Mouse (Mus musculus) c-Kit-negative CD71-positive TER-119-positive erythroid progenitor cells, embryonic 14.5 days (primary cell): Measurements from ENCODE around the gene Rhof.

Experiments used
- DNase-seq: peaks from one replicate; pipeline ENCODE4 v3.0.0-alpha.2; 2013; ENCODE audit warnings: low read depth, low spot score

Gene Rhof

DNA sequence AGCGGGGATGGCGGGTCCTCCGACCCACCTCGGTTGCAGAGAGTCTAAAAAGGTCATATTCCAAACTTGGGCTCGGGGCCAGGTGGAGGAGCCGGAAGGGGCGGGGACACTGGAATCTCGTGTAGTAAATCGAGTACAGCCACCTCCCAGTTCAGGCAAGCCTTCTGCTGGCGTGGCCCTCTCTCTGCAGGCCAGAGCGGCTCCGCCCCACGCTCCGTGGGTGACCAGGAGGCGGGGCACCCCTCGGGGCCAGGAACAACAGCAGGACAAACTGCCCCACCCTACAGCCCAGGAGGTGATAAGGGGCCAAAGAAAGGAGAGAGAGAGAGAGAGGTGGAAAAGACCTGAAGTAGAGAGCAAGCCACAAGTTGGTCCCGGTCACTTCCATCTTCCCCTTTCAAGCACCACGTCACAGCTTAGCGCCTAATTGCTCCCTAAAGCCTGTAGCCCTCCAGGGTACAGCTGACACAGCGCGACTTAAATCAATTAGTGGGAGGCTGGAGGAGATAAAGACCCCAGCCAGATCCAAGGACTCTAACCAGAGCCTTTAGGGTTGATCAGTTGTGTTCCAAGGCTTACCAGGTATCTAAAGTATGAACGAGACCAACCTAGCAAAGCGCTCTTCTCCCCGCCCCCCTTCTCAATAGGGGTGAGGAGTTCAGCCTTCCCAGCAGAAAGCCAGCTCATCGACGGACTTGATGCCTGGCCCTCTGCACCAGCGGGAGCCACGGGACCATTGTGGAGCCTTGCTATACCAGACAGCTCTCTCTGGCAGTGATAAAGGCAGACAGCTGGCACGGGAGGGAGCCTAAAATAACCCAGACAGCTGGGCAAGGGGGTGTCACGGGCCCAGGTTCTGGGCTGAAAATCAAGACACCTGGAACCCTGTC is 3.2 kb upstream of the Rhof start:
- peak; percentile 64 for DNase-seq

DNA sequence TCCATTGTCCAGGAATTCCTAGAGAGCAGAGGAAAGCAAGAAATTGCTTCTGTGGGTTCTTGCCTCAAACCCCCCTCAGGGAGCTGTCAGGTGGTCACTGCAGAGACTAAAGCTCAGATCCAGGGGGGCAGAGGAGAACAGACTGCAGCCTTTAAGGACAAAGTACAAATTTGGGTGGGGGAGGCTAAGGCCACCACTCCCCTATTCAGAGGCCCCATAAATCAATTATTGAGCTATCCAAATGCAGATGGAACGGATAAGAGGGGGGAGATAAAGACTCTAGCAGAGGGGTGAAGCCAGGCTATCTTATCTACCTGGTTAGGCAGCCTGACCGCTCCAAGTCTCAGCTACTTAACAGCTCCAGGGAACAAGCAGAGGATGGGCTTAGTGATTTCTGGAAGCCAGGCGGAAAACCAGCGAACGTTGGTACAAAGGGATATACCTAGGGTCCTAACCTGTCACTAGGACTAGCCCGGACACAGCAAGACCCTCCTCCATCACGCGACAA is 2.4 kb upstream of the Rhof start:
- DNase-seq = no peak

DNA sequence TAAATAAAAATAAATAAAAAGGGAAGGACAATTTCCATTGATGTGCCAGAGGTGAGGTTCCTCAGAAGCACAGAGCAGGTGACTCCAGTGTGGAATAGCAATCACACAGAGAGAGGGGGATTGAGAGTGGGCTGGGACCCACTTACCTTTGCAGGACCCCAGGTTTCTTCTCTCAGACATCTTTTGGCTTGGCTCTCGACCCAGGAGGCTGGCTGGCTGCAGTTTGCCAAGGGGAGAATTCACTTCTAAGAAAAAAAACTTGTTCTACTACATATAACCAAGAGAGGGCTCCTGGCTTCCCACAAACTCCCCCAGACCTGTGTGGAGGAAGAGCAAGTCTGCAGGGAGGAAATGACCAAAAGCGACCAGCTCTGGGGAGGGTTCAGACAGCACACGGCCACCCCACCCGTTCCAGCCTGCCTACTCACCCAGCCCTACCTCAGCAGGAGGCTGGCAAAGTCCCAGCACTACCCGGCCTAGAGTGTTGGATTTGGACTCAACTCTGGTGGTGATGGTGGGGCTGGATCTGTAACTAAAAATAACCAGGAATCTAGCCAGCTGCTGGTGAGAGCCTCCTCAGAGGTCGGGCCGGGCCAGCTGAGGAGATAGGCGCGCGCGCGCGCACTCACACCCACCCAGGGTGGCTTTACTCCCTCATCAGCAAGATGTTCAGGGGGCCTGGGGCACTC is 1.8 kb upstream of the Rhof start:
- no peak for DNase-seq

DNA sequence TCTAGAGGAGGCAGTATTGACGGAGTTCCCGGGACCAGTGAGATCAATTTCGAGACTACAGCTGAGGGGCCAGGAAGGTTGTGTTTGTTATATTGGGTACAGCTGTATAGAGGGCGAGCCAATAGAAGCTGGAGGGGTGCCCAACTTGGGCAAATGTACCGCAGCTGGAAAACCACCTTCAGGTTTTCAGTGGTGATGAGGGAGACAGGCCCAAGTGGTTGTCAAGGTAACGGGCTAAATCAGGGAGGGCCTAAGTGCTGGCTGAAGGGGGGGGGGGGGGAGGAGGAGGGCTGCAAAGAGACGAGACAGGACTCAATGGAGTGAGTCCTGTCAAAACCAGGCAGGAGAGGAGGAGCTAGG is 1.3 kb upstream of the Rhof start:
- no peak for DNase-seq

DNA sequence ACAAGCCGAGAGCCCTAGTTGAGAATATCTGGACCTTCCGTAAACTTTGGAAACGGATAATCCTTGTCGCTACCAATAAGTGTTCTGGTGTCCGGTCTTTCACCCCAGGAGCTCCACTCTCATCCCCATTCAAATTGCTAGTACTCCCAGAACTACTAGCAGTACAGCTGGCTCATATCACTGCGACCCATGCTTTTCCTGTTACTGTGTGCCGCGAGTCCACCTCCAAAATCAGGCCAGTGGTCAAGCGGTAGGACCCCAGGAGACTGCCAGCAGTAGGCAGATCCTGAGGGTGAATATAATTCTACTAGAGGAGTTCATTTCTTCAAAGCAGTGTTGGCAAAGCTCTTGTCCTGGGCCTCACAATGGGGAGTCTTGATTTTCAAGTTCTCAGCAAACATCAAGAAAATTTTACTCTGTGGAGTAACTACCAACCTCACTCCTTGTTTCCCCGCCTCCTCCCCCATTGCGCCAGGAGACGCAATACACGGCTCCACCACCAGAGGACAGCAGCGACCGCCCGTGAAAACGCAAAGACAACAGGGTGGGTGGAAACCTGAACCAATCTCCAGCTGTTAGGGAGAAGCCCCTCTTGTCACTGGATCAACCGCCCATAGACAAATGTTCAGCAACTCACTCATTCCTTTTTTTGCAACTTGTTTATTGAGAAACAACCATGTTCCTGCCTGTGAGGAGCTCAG is 741 bp upstream of the Rhof start:
- DNase-seq = peak; percentile 74

DNA sequence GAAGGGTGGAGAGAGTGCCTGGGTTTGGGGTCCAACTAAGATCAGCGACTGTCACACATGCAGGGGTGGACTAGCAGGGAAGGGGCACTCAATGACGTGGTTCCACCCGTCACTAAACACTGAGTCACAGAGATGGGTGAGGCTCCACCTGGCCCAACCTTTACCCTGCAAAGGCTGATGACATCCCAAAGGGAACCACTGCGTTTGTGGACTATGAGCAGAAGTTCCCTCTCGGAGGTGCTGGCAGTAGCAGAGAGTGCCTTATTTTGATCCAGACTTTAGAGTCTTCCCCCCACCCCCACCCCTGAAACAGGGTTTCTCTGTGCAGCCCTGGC is 1.7 kb downstream of the Rhof start:
- no peak for DNase-seq

DNA sequence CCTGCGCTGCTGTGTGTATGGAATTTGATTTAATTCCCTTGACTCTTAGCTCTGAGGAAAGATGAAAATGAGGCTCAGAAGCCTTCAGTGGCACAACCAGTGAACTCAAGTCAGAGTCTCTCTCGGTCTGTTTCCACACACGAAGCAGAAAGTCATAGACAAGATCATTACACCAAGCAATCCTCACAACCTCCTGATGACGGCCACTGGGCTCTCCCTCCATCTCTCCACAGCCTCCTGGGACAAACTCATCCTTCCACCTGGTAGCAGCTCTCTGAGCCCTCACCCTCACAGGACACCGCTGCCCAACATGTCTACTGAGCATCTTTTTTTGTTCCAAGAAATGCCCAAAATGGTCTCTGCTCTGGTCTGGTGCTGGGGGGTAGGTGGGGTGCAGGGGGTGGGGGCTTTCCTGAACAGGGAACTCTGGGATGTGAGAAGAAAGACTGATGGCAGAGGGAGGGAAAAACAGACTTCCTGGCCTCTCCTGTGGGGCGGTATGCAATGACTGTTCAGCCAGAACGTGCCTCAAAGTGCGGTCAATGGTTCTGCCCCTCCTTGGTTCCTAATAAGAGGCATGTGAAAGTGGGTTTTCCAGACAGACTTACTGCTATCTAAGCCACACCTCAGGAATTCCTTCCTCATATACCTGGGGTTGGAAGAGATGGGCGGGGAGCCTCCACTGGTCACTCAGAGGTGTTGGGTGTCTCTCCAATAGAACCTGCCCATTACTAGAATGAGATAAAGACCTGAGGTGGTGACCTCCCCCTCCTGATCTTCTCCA is 2.3 kb downstream of the Rhof start:
- DNase-seq = no peak

DNA sequence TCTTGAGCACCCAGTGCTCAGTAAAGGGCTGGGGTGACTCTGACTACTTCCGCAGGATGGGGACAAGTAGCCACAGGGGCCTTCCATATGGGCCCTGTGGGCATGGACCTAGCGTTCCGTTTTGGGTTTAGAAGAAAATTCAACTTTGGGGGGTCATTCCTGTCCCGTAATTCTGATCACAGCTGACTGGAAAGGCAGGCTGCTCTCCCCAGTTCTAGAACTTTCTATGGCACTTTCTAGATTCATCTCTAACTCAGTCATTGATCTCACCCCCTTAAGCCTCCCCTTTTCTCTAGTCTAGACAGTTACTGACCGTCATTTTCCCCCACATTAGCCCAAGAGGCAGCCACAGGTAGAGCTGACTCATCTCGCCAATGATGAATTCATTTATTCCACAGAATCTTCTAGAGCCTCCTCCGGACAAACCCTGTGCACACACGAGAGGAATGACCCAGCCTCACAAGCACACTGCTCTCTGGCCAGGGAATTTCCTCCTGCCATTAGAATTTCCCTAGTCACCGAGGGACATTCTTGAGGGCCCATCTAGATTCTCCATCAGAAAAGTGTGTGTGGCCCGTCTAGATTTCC is 3.2 kb downstream of the Rhof start:
- DNase-seq = no peak

DNA sequence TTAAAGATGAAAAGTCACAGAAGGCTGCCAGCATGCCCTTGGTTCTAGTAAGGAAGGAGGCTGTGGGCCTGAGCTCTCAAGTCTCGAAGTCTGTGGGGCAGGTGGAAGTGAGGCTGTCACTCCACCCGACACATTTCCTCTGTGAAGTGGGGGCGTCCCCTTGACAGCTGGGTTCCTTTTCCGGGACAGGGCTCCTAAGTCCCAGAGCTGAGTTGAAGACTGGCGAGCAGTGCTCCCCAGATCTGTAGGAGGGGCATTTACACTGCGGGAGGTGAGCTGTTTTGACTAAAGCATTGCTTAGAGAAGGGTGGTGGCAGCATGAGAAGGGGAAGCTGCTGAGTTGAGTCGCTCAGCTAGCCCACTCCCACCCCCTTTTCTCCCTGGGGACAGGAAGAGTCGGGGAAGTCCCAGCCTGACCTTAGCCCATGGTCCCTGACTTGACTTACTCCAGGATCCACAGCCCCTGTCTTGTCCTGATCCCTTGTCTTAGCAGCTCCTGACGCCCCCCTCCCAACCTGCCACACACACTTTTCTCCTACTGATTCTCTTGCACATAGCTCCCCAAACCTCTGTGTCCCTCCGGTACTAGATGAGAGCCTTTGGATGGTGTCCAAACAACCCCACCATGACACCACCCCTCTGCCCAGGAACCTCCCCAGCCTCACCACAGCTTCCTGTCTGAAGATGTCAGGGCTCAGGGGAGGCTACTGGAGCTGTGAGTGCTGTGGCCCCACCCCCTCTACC is 3.9 kb downstream of the Rhof start:
- DNase-seq = no peak

DNA sequence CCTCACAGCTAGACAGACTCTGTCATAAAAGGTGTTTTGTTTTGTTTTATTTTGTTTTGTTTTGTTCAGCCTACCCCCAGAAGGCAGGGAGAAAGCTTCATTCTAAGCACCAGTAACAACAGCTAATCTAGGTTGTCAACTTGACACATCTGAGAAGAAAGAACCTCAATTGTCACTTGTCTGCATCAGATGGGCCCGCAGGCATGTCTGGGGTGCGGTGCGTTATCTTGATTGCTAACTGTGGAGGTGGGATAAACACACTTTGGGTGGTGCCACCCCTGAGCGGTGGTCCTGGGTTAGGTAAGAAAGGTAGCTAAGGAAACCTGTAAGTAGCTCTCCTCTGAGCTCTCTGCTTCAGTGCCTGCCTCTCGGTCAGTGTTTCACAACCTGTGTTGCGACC is 5.5 kb downstream of the Rhof start:
- DNase-seq = no peak

DNA sequence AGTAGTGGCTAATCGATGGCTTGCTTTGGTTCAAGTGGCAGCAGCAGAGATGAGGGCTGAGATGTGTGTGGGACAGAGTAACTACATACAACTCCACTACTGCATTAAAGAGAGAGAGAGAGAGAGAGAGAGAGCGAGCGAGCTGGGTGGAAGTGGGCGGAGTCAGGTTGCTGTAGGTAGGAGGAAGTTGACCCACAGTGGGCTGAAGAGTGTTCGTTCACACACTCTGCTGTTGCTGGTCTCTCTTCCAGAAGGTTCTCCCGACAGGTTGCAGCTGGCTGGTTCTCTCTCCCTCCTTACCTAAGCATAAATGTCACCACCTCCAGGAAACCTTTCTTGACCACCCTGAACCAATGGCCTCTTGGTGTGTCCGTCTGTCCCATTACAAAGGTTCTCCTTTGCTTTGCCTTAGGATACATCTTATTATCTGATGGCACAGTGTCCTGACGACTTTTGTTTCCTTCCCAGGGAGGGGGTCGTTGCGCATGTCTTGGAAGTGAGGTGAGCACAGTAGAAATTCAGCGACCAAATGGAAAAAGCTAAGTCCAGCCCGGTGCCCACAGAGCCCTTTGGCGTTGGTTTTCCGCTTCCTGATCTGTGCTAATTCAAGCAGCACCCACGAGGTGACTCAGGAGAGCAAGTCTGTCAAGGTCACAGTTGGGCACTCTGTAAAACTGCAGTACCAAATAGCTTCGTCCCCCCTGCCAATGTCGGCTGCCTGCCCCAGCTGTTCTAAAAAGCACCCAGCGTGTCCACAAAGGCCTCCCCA is 6.7 kb downstream of the Rhof start:
- DNase-seq = no peak

DNA sequence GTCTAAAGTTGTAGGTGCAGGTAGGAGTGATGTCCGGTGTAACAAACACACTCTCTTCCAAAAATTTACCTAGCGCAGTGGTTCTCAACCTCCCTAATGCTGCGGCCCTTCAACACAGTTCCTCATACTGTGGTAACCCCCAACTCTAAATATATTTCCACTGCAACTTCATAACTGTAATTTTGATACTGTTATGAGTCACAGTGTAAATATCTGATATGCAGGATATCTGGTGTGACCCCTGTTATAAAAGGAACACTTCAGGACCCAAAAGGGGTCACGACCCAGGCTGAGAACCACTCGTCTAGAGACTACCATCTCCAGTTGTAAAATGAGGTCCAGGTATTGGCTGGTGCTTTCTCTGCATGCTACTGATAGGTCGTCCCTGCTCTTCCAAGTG is 7.4 kb downstream of the Rhof start:
- no peak for DNase-seq

DNA sequence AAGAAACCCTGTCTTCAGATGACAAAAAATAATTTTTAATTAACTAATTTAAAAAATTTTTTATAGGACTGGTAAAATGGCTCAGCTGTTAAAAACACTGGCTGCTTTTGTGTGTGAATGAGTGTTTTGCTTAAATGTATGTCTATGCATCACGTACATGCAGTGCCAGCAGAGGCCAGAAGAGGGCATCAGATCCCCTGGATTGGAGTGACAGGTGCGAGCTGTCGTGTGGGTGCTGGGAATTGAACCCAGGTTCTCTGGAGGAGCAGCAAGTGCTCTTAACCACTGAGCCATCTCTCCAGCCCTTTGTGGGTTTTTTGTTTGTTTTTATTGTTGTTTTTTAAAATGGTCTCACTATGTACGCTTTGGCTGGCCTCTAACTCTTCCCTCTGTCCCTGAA is 10.3 kb downstream of the Rhof start:
- DNase-seq = no peak

DNA sequence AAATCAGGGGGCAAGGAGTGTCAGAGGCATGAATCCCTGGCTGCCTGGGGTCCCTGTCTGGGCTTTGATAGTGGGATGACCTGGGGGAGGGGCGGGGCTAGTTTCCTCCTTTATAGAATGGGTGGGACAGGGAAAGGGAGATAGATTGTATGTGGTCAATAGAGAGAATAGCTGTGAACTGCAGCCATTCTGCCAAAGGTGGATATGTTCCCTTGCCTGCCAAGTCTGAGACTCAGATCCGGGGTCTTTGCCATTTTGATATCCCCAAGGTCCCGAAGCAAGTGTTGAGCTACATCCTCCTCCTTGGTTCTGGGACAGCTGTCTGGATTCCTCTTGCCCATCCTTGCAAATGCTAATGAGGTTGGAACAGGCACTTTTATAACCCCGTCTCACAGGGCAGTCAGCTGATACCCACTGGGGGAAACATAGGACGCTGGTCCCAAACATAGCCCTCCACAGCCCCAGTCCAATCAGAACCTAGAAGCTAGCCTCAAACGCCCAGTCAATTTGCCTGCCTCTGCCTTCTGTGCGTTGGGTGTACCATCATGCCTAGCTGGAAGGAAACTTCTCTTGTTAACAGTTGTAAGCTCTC is 11.8 kb downstream of the Rhof start:
- DNase-seq = no peak

DNA sequence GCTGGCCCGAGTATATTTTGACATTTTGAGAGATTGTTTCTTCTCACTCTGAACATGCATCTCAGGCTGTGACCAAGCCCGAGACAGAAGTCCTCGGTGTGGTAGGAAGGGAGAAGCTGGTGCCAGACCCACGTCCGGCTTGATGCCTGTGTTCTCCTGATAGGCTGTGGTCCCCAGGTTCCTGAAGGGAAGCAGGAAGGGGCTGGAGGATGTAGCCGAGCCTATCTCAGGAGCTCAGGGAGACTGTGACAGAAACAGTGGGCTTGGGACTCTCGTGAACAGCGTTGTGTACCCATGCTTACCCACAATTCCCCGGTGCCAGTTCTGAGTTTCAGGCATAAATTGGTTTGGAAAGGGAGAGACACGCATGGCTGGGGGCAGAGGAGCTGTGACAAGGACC is 13.7 kb downstream of the Rhof start:
- no peak for DNase-seq

DNA sequence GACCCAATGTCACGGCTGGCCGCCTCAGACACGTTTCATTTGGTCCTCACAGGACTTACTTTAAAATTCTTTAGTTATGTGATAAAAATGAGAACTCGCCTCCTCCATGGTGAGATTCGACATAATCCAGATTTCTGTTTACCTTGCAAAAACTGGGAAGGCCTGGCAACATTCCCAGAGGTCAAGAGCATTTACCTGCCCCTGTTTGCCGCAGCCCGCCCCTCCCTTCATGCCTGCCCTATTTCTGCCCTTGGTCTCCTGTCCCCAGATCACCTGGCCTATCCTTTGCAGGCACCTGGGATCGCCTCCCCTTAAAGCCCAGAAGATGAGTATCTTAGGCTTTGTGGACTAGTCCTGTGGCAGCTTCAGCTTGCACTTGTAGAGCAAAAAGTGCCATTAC is 14.7 kb downstream of the Rhof start:
- no peak for DNase-seq

DNA sequence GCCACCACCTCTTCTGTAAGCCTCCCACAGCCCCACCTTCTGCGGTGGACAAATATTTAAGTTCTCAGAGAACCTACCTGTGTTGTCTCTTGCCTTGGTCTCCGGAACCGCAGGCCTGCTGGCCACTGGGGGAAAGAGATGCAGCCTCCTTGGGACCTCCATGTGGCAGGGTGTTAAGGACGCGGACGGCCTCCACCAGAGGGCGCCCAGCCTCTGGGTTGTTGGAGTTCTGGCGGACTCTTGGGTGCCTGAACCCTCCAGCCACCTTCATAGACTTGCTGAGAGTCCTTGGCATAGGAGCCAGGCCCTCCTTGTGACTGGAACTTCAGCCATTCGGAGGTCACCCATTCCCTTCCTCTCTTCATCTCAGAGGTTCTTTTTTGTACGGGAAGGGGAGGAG is 15.2 kb downstream of the Rhof start:
- DNase-seq = no peak

DNA sequence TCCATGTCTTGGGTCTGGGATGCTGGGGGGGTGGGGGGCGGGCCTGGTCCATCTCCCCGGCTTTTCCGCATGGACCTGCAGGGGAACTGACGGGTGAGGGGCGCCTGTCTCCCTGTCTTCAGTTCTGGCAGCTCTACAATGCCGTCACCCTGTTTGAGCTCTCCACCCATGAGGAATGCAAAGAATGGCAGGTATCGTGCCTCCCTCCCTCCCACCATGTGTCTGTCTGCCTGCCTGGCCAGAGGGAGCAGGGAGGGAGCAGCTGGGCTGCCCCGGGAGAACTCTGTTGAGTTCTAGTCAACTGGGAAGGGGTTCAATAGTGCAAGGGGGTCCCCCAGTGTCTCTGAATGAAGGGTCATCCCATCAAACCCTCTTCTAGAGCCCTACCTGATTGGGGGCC is 16.4 kb downstream of the Rhof start:
- no peak for DNase-seq

DNA sequence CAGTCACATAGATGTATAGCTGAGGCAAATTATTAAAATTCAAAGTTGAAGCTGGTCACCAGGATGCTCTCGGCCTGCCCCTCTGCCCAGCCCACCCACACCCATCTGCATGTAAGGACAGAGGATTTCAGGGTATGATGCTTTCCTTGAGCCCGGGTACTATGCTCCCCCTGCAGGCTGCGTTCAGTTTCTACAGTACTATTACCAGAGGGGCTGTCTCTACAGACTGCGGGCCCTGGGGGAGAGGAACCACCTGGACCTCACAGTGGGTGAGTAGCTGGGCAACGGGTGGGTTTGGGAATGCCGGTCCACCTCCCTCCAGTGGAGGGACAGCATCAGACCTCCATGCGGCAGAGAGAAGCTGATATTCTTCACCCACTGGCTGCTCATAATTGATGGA is 17.6 kb downstream of the Rhof start:
- no peak for DNase-seq

DNA sequence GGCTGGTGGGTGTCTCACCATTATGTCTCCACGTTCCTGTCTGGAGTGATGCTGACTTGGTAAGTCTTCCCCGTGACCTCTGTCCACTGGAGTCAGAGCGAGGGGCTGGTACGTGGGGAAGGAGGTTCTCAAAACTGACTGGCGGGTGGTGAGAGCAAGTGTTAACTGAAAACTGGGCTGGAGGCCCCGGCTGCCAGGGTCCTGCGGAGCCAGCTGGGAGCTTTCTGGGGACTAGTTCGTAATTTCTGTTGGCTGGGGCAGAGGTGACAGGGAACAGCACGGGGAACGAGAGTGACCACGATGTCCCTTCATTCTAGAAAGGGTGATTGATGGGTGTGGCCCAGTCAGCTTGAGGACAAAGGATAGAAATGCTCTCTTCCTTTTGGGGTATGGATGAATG is 18.4 kb downstream of the Rhof start:
- no peak for DNase-seq
